Mouse (Mus musculus): ENCODE measurements around the gene Tprn. TPM values are rescaled to one million over a fixed set of nuclear protein-coding genes. Genes with fewer than 3 reads are reported as not detected.
"Not testable (repeated sequence)": the region's sequence is repeated elsewhere in the genome, so short reads cannot be mapped to it uniquely, and the experiment has no call there.

Tprn gene
- total and polyA plus RNA-seq, 3 experiments, result 8.1 to 51.5 (median 22.0) TPM

GRCm38 (mm10) chr2:25246183-25247072 lies 16.0 kb upstream of the Tprn start, which contains the start of gene AL732309.1:
Gene AL732309.1, minus strand, starts transcription at chr2:25246863.
- DNase-seq (ENCODE audit: low spot score) (no peak), ATAC-seq (ENCODE audit: extremely low read depth, insufficient number of reproducible peaks, low FRiP score, poor library complexity, severe bottlenecking) (no peak)
- Histone ChIP-seq H3K27me3 (ENCODE audit: insufficient read depth, low read length) (peaks cover 17% of the 10 kb centered on the region), H3K9me3 (replicated peaks) (no peaks in the 10 kb centered on the region), H3K4me3 (ENCODE audit: low read depth, low read length) (no peak within 1 kb of the TSS), H3K4me1 (ENCODE audit: insufficient read depth, low read depth, low read length) (peaks cover 57% of the 10 kb centered on the region), H3K36me3 (replicated peaks) (peaks cover 84% of the 10 kb centered on the region)
- TF ChIP-seq GATA2 (IDR thresholded peaks at IDR 0.05; ENCODE audit: borderline replicate concordance, low read depth, low read length) (no peak), TAL1 (conservative IDR thresholded peaks at IDR 0.05; ENCODE audit: low read depth, low read length) (no peak), POLR2AphosphoS5 (IDR thresholded peaks at IDR 0.05; ENCODE audit: insufficient replicate concordance, low read depth, low read length) (no peak), CTCF (IDR thresholded peaks at IDR 0.05; ENCODE audit: low read depth, low read length) (no peak), GATA1 (IDR thresholded peaks at IDR 0.05; ENCODE audit: borderline replicate concordance, low read length) (no peak)

- TF ChIP-seq GATA2 (IDR thresholded peaks at IDR 0.05; ENCODE audit: borderline replicate concordance, low read depth, low read length), result no peak
- peak; percentile 14; the same call in 1 of the 2 replicates for TF ChIP-seq CTCF (IDR thresholded peaks at IDR 0.05; ENCODE audit: low read depth, low read length)
- DNase-seq (ENCODE audit: low spot score) (no peak), ATAC-seq (ENCODE audit: extremely low read depth, insufficient number of reproducible peaks, low FRiP score, poor library complexity, severe bottlenecking) (no peak)
- Histone ChIP-seq H3K4me1 (ENCODE audit: insufficient read depth, low read depth, low read length) (peaks cover 46% of the 10 kb centered on the region), H3K4me3 (ENCODE audit: low read depth, low read length) (no peak overlapping the region), H3K36me3 (replicated peaks) (peaks cover 72% of the 10 kb centered on the region), H3K9me3 (replicated peaks) (no peaks in the 10 kb centered on the region), H3K27me3 (ENCODE audit: insufficient read depth, low read length) (no peaks in the 10 kb centered on the region; the same call in 1 of the 2 replicates)
These were observed 10.1 kb upstream of the Tprn start for GRCm38 (mm10) chr2:25252331-25252730.

DNA sequence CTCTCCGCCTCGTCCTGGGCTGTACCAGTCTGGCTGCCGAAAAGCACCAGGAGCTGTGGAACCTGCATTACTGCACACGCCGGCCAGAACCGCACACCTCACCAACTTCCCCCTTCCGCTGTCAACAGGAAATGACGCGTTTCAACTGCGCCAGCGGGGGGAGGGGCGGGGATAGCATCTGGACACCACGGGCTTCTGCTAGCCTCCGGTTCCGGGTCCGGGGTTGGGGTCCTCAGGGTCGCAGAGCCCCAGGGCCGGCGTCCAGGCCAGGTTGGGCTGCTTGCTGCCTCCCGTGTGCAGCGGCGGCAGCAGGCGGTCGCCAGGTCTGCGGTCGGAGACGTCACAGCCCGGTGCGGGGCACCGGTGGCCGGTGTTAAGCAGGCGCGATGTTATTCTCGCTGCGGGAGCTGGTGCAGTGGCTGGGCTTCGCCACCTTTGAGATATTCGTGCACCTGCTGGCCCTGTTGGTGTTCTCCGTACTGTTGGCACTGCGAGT lies 7.1 kb upstream of the Tprn start, which contains the start of gene Tmem203:
TSS of gene Tmem203 (plus strand) at position 156 of the 496 bp plus-strand sequence.
- Histone ChIP-seq H3K4me1 (ENCODE audit: insufficient read depth, low read depth, low read length) (peaks cover 48% of the 10 kb centered on the region), H3K9me3 (replicated peaks) (no peaks in the 10 kb centered on the region), H3K4me3 (ENCODE audit: low read depth, low read length) (peak within 1 kb of the TSS; percentile 98), H3K27me3 (ENCODE audit: insufficient read depth, low read length) (no peaks in the 10 kb centered on the region), H3K36me3 (replicated peaks) (peaks cover 50% of the 10 kb centered on the region)
- TF ChIP-seq GATA1 (IDR thresholded peaks at IDR 0.05; ENCODE audit: borderline replicate concordance, low read length) (no peak), CTCF (IDR thresholded peaks at IDR 0.05; ENCODE audit: low read depth, low read length) (no peak), TAL1 (conservative IDR thresholded peaks at IDR 0.05; ENCODE audit: low read depth, low read length) (no peak), POLR2AphosphoS5 (IDR thresholded peaks at IDR 0.05; ENCODE audit: insufficient replicate concordance, low read depth, low read length) (no peak), GATA2 (IDR thresholded peaks at IDR 0.05; ENCODE audit: borderline replicate concordance, low read depth, low read length) (no peak)
- peak; percentile 63 for ATAC-seq (ENCODE audit: extremely low read depth, insufficient number of reproducible peaks, low FRiP score, poor library complexity, severe bottlenecking)
- DNase-seq (ENCODE audit: low spot score), result peak; percentile 82

DNA sequence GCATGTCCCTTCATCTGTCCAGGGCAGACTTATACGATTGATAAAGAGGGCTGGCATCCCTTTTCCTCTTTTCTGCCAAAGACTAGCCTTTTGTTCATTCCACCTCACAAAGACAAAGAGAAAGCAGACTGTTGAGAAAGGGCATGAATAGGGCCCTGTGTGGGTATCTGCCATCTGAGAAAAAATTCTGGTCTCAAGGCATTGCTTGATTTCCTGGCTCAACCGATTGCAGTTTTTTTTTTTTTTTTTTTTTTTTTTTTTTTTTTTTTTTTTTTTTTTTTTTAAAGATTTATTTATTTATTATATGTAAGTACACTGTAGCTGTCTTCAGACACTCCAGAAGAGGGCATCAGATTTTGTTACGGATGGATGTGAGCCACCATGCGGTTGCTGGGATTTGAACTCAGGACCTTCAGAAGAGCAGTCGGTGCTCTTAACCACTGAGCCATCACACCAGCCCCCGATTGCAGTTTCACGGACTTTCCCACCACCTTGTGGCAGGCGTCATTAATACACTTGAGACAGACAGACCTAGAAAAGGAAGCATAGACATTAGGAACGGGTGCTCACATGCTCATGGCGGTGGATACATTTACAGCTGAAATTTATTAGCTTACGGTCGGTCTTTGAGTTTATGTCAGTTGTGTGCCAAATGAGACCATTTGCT lies 5.8 kb upstream of the Tprn start:
- not testable (repeated sequence) for H3K27me3 ChIP-seq (ENCODE audit: insufficient read depth, low read length); ATAC-seq (ENCODE audit: extremely low read depth, insufficient number of reproducible peaks, low FRiP score, poor library complexity, severe bottlenecking); H3K9me3 ChIP-seq (replicated peaks)
- Histone ChIP-seq H3K4me3 (ENCODE audit: low read depth, low read length) (peak overlapping the region; percentile 98), H3K36me3 (replicated peaks) (peaks cover 37% of the 10 kb centered on the region), H3K4me1 (ENCODE audit: insufficient read depth, low read depth, low read length) (peaks cover 44% of the 10 kb centered on the region)
- DNase-seq (ENCODE audit: low spot score), result peak; percentile 33

DNA sequence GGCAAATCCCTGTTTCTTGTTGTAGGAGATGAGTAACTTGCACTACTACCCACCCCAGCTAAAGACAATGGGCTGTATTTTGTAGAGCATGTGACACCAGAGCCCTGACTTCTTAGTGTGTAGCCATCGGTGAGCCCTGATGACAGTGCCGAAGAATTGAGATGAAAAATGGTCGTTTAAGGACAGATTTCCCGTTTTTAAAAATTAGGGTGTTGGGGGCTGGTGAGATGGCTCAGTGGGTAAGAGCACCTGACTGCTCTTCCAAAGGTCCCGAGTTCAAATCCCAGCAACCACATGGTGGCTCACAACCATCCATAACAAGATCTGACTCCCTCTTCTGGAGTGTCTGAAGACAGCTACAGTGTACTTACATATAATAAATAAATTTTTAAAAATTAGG lies 5.2 kb upstream of the Tprn start:
- not testable (repeated sequence) for ATAC-seq (ENCODE audit: extremely low read depth, insufficient number of reproducible peaks, low FRiP score, poor library complexity, severe bottlenecking); DNase-seq (ENCODE audit: low spot score); H3K9me3 ChIP-seq (replicated peaks); H3K4me3 ChIP-seq (ENCODE audit: low read depth, low read length); H3K27me3 ChIP-seq (ENCODE audit: insufficient read depth, low read length)
- Histone ChIP-seq H3K4me1 (ENCODE audit: insufficient read depth, low read depth, low read length) (peaks cover 48% of the 10 kb centered on the region), H3K36me3 (replicated peaks) (peaks cover 31% of the 10 kb centered on the region)

- H3K27me3 ChIP-seq (ENCODE audit: insufficient read depth, low read length), result no peaks in the 10 kb centered on the region
- H3K9me3 ChIP-seq (replicated peaks), result no peaks in the 10 kb centered on the region
- no peak for TF ChIP-seq POLR2AphosphoS5 (IDR thresholded peaks at IDR 0.05; ENCODE audit: insufficient replicate concordance, low read depth, low read length)
- TF ChIP-seq GATA2 (IDR thresholded peaks at IDR 0.05; ENCODE audit: borderline replicate concordance, low read depth, low read length), result no peak
- peak; percentile 46; the same call in 1 of the 2 replicates for TF ChIP-seq CTCF (IDR thresholded peaks at IDR 0.05; ENCODE audit: low read depth, low read length)
- TF ChIP-seq TAL1 (conservative IDR thresholded peaks at IDR 0.05; ENCODE audit: low read depth, low read length), result no peak
- no peak overlapping the region for H3K4me3 ChIP-seq (ENCODE audit: low read depth, low read length)
- peaks cover 20% of the 10 kb centered on the region for H3K36me3 ChIP-seq (replicated peaks)
- ATAC-seq (ENCODE audit: extremely low read depth, insufficient number of reproducible peaks, low FRiP score, poor library complexity, severe bottlenecking) (no peak), DNase-seq (ENCODE audit: low spot score) (no peak)
- peaks cover 48% of the 10 kb centered on the region for H3K4me1 ChIP-seq (ENCODE audit: insufficient read depth, low read depth, low read length)
These were observed 3.5 kb upstream of the Tprn start for GRCm38 (mm10) chr2:25258887-25259286.

Data from G1E (cell line).